Mouse (Mus musculus) monocyte, adult 5-6 weeks (primary cell): ENCODE results near the gene Ss18l1. TPM values are rescaled to one million over a fixed set of nuclear protein-coding genes. Genes with fewer than 3 reads are reported as not detected.
A peak's percentile ranks its signal among the peaks of the same experiment; 100 is the strongest.

Source experiments
- ATAC-seq: fragments of 153-309, 156-312 bp; replicated peaks from 2 replicates; pipeline ENCODE4 v1.8.0; 2017; ENCODE audit warnings: mild to moderate bottlenecking; ENCODE audit not compliant: low TSS enrichment, insufficient number of reproducible peaks, severe bottlenecking, poor library complexity, low FRiP score
- total RNA-seq: library from RNA; stranded (forward); fragments of 200-1000, 200-491, 200-594 nt; gene quantifications from 3 replicates; pipeline ENCODE4 v1.2.3, GENCODE M21; 2017

Ss18l1 gene
- total RNA-seq = 3.4 to 5.8 TPM (median 5.0 TPM) in 3 replicates

- ATAC-seq = peak; percentile 60
Measured at GRCm38 (mm10) chr2:180042256-180042857, at the start of gene Ss18l1, which contains the start of gene Psma7. Gene Ss18l1, plus strand, starts transcription at chr2:180042509. Gene Psma7, minus strand, starts transcription at chr2:180042433.

GRCm38 (mm10) chr2:179993071-179993470 is 49.2 kb upstream of the Ss18l1 start:
- no peak for ATAC-seq

GRCm38 (mm10) chr2:179998431-179998830 is 43.9 kb upstream of the Ss18l1 start:
- no peak for ATAC-seq

GRCm38 (mm10) chr2:180001635-180002034 is 40.7 kb upstream of the Ss18l1 start:
- ATAC-seq = no peak

- no peak for ATAC-seq
Measured at GRCm38 (mm10) chr2:180005656-180006351, 36.5 kb upstream of the Ss18l1 start.

GRCm38 (mm10) chr2:180006352-180007017 is 35.8 kb upstream of the Ss18l1 start:
- no peak for ATAC-seq

- no peak for ATAC-seq
Measured at GRCm38 (mm10) chr2:180010686-180011085, 31.6 kb upstream of the Ss18l1 start.

GRCm38 (mm10) chr2:180011370-180011769 is 30.9 kb upstream of the Ss18l1 start:
- no peak for ATAC-seq

GRCm38 (mm10) chr2:180013686-180014085 is 28.6 kb upstream of the Ss18l1 start:
- no peak for ATAC-seq

- no peak for ATAC-seq
Measured at GRCm38 (mm10) chr2:180017632-180018031, 24.7 kb upstream of the Ss18l1 start.

GRCm38 (mm10) chr2:180018573-180018972 is 23.7 kb upstream of the Ss18l1 start:
- ATAC-seq = no peak

GRCm38 (mm10) chr2:180020091-180020661 is 22.1 kb upstream of the Ss18l1 start:
- no peak for ATAC-seq

- no peak for ATAC-seq
Measured at GRCm38 (mm10) chr2:180020919-180021318, 21.4 kb upstream of the Ss18l1 start.

GRCm38 (mm10) chr2:180022751-180023150 is 19.6 kb upstream of the Ss18l1 start:
- no peak for ATAC-seq

GRCm38 (mm10) chr2:180024401-180025098 is 17.8 kb upstream of the Ss18l1 start, which contains the start of gene Lsm14b:
Gene Lsm14b, plus strand, starts transcription at chr2:180024987.
- peak; percentile 74 for ATAC-seq

- no peak for ATAC-seq
Measured at GRCm38 (mm10) chr2:180025135-180025860, 17.0 kb upstream of the Ss18l1 start.

GRCm38 (mm10) chr2:180025861-180026200 is 16.5 kb upstream of the Ss18l1 start:
- no peak for ATAC-seq

- no peak for ATAC-seq
Measured at GRCm38 (mm10) chr2:180027768-180028167, 14.5 kb upstream of the Ss18l1 start.
